Mouse (Mus musculus): ENCODE measurements around the gene Pigq.

Pigq gene

DNA sequence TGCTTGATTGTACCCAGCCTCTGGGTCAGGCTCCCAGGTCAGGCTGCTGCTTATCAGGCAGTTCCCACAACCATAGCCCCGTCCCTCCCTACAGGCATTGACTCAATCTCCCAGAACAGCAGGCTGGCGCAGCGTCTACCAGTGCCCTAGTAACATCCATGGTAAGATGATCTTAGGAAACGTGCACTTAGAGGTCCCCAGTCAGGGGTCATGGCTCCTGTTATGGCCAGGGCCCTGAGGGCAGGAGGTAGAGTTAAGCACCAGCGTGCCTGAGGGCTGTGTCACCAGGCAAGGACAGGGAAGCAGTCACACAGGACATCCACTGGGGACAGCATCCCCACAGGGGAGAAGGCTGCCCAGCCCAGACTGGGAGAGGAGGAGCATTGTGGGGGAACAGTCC lies 62.4 kb downstream of the Pigq start:
- peak; percentile 44 for DNase-seq (ENCODE audit: low spot score)

DNA sequence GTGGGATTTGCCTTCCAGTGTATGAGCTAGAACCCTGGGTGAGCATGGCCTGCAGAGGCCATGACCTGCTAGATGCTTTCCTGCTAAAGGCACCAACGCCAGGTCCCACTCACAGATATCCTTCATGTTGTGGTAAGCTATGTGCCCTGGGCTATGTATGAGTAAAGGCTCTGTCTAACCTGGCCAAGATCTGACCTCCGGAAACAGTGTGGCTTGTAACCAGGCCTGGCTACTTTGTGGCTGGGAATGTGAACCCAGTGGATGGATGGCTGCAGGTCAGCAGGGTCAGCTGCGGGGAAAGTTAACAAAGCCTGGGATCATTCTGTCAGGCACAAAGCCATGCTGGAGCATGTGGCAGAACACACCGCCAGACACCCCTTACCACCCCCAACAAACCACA lies 63.0 kb downstream of the Pigq start:
- peak; percentile 79 for DNase-seq (ENCODE audit: low spot score)

DNA sequence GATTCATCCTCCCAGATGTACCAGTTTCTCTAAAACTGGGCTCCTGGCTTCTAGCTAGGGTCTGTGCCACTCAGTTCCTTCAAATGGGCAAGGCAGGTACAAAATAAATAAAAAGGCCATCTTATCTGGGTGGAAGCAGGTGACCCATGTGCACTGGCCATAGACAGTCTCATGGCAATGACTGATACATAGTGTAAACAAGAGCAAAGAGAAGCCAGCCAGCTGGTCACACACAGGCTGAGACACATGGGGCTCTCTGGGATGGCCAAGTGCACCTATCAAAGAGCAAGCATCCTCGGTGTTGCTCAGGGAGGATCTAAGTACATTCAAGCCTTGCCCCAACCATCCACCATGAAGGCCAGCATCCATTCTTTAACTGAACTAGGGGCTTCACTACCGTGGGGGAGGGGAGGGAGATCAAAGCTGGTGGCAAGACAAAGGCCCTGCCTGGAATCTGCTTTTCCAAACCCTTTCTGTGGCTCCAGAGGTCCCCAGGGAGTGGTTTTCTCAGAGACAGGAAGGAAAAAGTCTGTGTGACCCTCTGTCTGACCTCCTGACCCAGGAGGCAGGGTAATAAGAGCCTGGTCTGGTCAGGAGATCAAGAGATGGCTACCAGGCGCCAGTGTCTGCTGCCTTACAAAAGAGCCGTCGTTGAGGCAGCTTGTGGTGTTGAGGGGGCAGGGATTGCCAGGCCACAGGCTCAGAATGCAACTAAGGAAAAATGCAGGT lies 63.7 kb downstream of the Pigq start:
- peak; percentile 94 for DNase-seq (ENCODE audit: low spot score)

DNA sequence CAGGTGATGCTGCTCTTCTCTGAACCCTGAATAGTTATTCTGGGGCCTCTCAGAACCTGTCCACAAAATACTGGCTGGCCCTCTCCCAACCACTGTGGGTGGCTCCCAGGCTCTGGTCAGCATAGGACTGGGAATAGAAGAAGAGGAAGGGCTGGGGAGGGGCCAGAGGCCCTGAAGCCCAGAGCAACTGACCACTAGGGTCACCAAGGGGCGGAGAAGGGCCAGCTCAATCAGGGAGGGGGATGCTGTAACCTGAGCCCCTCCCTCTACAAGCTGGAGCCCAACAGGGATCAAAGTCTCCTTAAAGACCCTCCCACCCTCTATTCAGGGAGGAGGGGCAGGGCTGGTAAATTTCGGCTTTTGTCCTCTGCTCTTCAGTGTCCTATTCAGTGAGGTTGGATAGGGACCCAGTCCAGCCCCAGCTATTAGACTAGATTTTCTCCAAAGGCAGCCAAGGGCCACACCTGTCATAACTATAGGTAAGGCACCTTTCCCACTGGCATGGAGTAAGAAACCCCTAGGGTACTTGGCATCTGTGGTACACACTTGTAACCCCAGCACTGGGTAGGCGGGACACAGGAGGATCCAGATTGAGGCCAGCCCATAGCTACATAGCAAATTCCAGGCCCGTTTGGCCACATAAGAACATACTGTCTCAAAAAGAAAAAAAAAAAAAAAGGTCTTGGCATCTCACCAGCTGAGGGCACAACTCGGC lies 64.4 kb downstream of the Pigq start, which contains the start of gene Wfikkn1:
Wfikkn1 (minus strand) TSS at position 663 of the 715 bp plus-strand sequence.
- DNase-seq (ENCODE audit: low spot score) = peak; percentile 84

DNA sequence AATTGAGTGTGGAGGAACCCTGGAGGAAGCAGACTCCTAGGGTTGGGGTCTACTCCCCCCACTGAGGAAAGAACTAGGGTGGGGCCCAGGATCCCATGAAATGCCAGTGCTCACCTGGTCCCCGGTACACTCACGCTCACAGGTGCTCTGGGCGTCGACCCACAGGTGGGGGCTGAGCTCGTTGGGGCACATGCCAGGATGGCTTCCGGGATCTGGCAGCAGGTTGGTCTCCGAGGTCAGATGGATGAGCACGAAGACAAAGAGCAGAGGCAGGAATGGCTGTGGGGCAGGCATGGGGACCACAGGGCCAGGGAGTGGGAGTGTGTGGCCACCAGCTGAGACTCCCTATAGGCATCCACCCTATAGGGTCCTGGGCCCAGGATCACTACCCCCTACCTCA lies 65.0 kb downstream of the Pigq start:
- no peak for DNase-seq (ENCODE audit: low spot score)

DNA sequence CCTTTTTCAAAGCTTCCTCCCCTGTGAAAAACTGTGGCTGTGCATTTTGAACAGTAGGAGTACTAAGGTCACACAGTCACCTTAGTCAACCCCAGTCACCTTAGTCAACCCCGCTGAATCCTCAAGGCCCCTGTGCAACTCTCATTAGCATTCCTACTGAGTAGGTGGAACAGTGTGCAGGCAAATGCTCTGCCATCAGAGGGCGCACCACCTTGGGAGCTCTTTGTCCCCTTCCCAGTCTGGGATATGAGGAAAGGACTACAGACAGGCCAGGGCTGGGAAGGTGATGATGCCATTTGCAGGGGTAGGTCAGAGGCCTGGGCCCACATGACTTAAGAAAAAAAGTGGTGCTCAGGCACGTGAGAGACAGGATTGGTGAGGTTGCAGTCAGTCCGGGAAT lies 65.5 kb downstream of the Pigq start:
- peak; percentile 75 for DNase-seq (ENCODE audit: low spot score)

DNA sequence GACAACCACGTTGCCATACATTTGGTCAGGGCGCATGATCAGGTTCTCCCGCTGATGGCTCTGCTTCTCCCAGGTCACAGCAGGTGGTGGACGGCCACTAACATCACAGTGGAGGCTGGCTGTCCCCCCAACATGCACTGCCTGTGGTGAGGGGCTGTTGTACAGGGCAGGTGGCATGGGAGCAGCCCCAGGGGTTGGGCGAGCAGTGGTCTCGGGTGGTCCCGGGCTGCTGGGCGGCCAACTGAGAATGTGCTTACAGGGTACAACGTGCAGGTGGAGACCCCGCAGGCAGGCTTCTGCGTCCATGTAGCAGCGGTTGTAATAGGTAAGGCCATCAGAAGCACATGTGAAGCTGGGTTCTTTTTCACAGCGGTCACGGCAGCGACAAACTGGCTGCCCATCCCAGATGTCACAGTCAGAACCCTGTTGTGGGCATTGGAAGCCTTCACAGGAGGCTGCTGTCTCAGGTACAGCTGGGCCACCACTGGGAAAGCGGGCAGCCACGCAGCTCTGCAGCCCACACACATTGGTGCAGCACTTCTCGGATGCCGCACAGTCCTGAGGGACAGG lies 66.0 kb downstream of the Pigq start:
- no peak for DNase-seq (ENCODE audit: low spot score)

DNA sequence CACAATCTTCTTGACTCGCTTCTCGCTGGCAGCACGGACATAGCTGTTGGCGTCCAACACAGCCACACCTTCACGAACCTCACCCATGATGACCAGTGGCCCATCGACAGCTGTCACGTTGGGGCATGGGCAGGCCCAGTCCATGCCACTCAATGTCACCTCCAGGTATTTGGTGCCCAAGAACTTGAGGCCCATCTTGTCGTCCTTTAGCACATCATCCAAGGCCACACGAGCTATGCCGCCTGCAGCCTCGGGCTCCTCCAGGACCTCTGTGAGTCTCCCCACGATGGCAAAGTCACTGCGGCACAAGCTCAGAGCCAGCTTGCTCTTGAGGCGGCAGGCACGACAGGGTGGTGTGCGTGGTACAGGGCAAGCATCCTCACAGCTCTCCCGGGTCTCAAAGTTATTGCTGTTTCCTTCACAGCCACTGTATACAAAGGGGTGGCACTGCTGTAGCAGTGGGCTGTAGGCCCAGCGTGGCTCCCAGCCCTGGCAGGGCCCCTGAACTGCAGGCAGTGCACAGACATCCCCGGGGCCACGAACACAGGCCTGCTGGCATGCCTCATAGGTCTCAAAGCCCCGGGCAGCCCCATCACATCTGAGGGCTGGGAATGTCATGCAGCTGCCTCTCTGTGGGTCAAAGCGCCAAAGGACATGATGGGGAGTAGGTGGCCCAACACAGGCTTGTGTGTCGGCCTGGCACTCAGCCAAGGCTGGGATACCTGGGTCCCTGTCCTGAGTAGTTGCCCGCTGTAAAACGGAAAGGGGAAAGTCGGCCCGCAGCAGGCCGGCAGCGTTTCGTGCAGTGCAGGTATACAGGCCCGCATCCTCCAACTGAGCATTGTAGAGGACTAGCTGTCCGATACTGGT lies 66.8 kb downstream of the Pigq start:
- no peak for DNase-seq (ENCODE audit: low spot score)

DNA sequence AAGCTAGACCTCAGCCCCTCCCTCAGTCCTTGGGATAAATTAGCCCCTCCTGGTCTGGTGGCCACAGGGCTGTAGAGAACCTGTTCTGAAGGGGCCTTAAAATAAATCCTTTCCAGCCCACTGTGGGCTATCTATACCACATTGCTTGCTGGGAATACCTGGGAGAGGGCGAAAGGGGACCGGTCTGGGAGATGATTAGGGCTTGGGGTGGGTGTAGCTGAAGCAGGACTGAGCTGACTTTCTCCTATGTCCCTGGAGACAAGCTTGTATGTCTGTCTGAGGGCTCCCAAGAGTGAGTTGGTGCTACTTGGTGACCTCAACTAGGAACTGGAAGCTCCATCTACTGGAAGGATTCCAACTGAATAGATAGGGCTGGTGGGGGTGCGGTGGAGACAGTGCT lies 67.7 kb downstream of the Pigq start:
- no peak for DNase-seq (ENCODE audit: low spot score)
